Mouse (Mus musculus): ENCODE data around the gene Psmb8.

Gene Psmb8

GRCm38 (mm10) chr17:34192852-34193251 is 4.7 kb upstream of the Psmb8 start:
- no peak for DNase-seq (ENCODE audit: low spot score)

DNA sequence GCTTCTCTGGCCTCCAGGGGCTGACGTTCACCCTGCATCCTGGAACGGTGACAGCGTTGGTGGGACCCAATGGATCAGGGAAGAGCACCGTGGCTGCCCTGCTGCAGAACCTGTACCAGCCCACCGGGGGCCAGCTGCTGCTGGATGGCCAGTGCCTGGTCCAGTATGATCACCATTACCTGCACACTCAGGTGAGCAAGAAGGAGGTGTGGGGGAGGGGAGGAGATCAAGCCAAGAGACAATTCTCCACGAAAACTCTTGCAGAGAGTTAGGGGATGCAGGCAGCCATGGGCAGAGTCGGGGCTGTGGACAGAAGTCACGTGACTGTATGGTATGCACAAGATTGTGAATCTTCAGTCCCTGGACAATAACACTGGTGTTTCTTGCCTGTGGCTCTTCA is 4.1 kb upstream of the Psmb8 start:
- no peak for DNase-seq (ENCODE audit: low spot score)

DNA sequence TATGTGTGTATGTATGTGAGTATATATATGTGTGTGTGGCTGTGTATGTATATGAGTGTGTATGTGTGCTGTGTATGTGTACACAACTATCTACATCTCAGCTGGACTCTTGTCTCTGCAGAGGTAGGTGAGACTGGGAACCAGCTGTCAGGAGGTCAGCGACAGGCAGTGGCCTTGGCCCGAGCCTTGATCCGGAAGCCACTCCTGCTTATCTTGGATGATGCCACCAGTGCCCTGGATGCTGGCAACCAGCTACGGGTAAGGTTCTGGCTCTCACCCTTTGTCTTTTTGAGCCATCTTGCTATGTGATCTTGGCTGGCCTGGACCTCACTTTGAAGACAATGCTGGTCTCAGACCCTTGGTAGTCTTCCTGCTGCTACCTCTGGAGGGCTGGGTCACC is 2.8 kb upstream of the Psmb8 start:
- no peak for DNase-seq (ENCODE audit: low spot score)

- no peak for DNase-seq (ENCODE audit: low spot score)
Measured at GRCm38 (mm10) chr17:34196491-34196890, 1.0 kb upstream of the Psmb8 start.

- DNase-seq (ENCODE audit: low spot score) = peak; percentile 85
Measured at GRCm38 (mm10) chr17:34197904-34198520, 491 bp downstream of the Psmb8 start.

DNA sequence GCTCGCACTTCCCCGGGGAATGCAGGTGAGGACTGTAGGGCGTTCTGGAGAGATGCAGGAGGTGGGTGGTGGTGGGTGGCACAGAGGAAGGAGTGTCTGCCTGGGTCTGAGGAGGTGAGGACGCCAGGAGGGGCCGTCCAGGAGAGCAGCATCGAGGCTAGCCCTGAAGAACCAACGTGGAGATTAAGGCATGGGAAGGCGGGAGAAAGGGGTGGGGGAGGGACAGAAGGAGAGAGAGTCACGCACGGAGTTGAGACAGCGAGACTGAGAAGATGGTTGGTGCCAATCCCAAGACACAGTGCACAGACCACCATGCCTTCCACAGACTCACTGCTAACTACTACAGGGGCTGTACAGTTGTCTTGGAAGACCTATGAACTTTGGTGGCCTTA is 996 bp downstream of the Psmb8 start:
- no peak for DNase-seq (ENCODE audit: low spot score)

GRCm38 (mm10) chr17:34199050-34199619 is 1.6 kb downstream of the Psmb8 start:
- DNase-seq (ENCODE audit: low spot score) = no peak

DNA sequence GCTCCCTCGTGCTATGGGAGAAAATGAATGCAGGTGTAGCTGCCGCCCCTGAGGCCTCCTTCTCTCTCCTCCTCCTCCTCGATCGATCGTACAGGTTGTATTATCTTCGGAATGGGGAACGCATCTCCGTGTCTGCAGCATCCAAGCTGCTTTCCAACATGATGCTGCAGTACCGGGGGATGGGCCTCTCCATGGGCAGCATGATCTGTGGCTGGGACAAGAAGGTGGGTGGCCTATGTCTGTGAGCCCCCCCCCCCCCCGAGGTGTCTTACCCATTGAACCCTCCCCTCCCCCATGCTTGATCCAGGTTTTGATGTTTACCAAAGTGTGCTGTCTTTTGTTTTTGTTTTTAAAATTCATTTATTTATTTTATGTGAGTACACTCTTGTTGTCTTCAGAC is 2.5 kb downstream of the Psmb8 start:
- DNase-seq (ENCODE audit: low spot score) = no peak

GRCm38 (mm10) chr17:34200772-34201505 is 3.4 kb downstream of the Psmb8 start:
- no peak for DNase-seq (ENCODE audit: low spot score)

GRCm38 (mm10) chr17:34201506-34202055 is 4.1 kb downstream of the Psmb8 start:
- no peak for DNase-seq (ENCODE audit: low spot score)

DNA sequence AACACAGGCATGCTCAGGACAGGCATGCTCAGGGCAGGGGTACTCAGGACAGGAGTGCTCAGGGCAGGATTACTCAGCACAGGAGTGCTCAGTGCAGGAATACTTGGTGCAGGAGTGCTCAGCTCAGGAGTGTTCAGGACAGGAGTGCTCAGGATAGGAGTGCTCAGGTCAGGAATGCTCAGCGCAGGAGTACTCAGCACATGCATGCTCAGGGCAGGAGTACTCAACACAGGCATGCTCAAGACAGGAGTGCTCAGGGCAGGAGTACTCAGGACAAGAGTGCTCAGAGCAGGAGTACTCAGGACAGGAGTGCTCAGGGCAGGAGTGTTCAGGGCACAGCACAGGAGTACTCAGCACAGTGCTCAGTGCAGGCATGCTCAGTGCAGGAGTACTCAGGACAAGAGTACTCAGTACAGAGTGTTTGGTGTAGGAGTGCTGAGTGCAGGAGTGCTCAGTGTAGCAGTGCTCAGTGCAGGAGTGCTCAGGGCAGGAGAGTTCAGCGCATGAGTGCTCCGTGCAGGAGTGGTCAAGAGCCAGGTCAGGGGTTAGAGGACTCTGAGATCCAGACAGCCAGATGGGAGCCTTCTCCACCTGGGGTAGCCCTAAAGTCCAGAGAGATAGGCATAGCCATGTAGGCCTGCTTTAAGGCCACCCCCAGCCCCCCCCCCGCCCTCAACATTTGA is 5.4 kb downstream of the Psmb8 start:
- DNase-seq (ENCODE audit: low spot score) = no peak

GRCm38 (mm10) chr17:34203444-34203843 is 5.9 kb downstream of the Psmb8 start, which contains the start of gene Tap2:
Gene Tap2 (plus strand): TSS chr17:34203527.
- DNase-seq (ENCODE audit: low spot score) = no peak

- peak; percentile 93 for DNase-seq (ENCODE audit: low spot score)
Measured at GRCm38 (mm10) chr17:34204303-34205010, 6.9 kb downstream of the Psmb8 start.

DNA sequence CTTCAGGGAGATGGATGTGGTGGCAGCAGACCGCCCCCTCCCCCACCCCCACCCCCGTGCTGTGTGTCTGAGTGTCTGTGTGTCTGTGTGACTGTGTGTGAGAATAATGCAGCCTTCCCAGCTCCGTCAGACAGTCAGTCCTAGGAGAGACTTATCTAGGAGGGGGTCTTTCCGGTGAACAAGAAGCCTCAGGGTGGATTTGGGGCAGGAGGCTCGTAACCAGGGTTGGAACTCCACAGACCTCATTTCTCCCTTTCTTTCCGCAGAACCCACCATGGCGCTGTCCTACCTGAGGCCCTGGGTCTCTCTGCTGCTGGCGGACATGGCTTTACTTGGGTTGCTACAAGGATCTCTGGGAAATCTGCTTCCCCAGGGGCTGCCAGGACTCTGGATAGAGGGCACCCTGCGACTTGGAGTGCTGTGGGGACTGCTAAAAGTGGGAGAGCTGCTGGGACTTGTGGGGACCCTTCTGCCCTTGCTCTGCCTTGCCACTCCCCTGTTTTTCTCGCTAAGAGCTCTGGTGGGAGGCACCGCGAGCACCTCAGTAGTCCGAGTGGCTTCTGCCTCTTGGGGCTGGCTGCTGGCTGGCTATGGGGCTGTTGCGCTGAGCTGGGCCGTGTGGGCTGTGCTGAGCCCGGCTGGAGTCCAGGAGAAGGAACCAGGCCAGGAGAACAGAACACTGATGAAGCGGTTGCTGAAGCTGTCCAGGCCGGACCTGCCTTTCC is 7.7 kb downstream of the Psmb8 start:
- DNase-seq (ENCODE audit: low spot score) = no peak

GRCm38 (mm10) chr17:34205746-34206176 is 8.2 kb downstream of the Psmb8 start:
- peak; percentile 64 for DNase-seq (ENCODE audit: low spot score)

DNA sequence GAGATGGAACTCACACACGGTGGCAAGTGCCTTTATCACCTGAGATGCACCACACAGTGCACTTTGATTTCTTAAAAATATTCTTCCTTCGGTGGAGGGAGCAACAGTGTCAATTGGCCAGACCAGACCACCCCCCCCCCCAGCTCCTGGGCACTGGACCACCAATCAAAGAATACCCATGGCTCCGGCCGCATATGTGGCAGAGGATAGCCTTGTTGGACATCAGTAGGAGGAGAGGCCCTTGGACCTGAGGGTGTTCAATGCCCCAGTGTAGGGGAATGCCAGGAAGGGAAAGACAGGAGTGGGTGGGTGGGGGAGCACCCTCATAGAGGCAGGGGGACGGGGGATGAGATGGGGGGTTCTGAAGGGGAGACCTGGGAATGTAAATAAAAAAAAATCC is 9.2 kb downstream of the Psmb8 start:
- DNase-seq (ENCODE audit: low spot score) = no peak

GRCm38 (mm10) chr17:34207456-34207855 is 9.9 kb downstream of the Psmb8 start:
- no peak for DNase-seq (ENCODE audit: low spot score)

DNA sequence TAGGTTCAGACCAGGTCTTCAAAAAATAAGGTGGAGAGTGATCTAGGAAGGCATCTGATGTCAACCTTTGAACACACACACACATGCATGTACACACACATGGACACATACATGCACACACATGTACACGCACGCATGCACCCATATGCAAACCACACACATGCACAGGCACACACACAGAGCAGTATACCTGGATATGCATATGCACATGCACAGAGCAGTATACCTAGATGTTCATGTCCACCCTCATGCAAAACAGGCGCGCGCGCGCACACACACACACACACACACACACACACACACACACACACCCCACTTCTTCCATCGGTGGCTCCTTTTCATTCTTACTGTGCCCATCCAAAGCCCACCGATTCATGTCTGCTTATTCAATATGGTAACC is 10.3 kb downstream of the Psmb8 start:
- DNase-seq (ENCODE audit: low spot score) = no peak

GRCm38 (mm10) chr17:34208421-34208820 is 10.9 kb downstream of the Psmb8 start:
- no peak for DNase-seq (ENCODE audit: low spot score)

DNA sequence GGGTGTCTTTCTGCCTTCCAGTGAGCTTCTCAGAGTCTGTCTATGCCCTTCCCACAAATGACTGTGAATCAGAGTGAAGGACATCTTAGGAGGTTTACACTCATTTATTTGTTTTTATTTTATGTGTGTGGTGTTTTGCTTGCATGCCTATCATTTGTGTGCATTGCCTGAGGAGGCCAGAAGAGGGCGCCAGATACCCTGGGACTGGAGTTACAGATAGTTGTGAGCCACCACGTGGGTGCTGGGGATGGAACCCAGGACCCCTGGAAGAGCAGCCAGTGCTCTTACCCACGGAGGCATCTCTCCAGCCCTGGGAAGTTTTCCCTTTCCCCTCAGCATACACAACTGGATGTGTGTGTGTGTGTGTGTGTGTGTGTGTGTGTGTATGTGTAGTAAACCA is 12.2 kb downstream of the Psmb8 start:
- DNase-seq (ENCODE audit: low spot score) = no peak

DNA sequence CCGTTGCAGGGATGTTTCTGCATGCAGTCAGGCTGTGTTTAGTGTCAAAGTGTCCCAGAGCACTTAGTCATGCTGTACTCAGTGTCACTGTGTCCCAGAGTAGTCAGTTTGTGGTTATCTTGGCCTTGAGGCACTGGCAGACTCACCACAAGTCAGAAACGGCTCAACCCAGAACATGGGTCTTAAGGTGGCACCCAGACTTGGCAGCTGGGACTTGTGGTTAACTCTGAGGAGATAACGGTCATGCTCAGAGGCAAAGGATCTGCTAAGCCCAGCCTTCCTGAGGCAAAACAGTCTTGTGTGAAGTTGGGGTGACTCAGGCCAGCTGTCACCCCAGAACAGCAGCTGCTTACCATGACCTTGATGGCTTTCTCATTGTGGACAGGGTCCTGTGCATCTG is 13.1 kb downstream of the Psmb8 start:
- DNase-seq (ENCODE audit: low spot score) = no peak

Measured in lung, postnatal 25 days (tissue).